Mouse (Mus musculus) limb, embryonic 13.5 days (tissue): ENCODE results near the gene Nectin2. TPM values are rescaled to one million over a fixed set of nuclear protein-coding genes. Genes with fewer than 3 reads are reported as not detected.
A peak's percentile ranks its signal among the peaks of the same experiment; 100 is the strongest.

Experiments used
- ATAC-seq: fragments of 200-750 bp; cut with Nextera tagmentation; 2 replicates; pipeline ENCODE4 v1.8.0; 2017; ENCODE audit warnings: low read depth, moderate number of reproducible peaks, moderate TSS enrichment; ENCODE audit not compliant: low FRiP score
- H3K27ac ChIP-seq: fragments of 300-500 bp; sonication (generic); 2 replicates; pipeline ENCODE4 v1.5.1; 2015; ENCODE audit warnings: inconsistent platforms, mild to moderate bottlenecking, moderate library complexity
- H3K27me3 ChIP-seq: fragments of 300-500 bp; sonication (generic); 2 replicates; pipeline ENCODE4 v1.6.1; 2015; ENCODE audit warnings: mild to moderate bottlenecking, inconsistent platforms
- H3K36me3 ChIP-seq: fragments of 300-500 bp; sonication (generic); 2 replicates; pipeline ENCODE4 v1.6.1; 2015; ENCODE audit warnings: inconsistent platforms, mild to moderate bottlenecking, moderate library complexity
- H3K4me1 ChIP-seq: fragments of 300-500 bp; sonication (generic); 2 replicates; pipeline ENCODE4 v1.6.1; 2015; ENCODE audit warnings: inconsistent platforms
- H3K4me2 ChIP-seq: fragments of 300-500 bp; sonication (generic); replicated peaks from 2 replicates; pipeline ENCODE4 v1.6.1; 2015; ENCODE audit warnings: inconsistent platforms, mild to moderate bottlenecking, moderate library complexity
- H3K4me3 ChIP-seq: fragments of 300-500 bp; sonication (generic); 2 replicates; pipeline ENCODE4 v1.5.1; 2015; ENCODE audit warnings: moderate library complexity, mild to moderate bottlenecking, inconsistent platforms
- H3K9ac ChIP-seq: fragments of 300-500 bp; sonication (generic); 2 replicates; pipeline ENCODE4 v1.6.1; 2015; ENCODE audit warnings: mild to moderate bottlenecking, inconsistent platforms
- H3K9me3 ChIP-seq: fragments of 300-500 bp; sonication (generic); 2 replicates; pipeline ENCODE4 v1.6.1; 2016; ENCODE audit warnings: inconsistent platforms
- WGBS: fragments of 180-500 bp; shearing (Covaris S2); methylation state at CpG from one replicate; pipeline ENCODE4 v1.1.7; 2015; 5-methylcytosine and 5-hydroxymethylcytosine counted together
- polyA plus RNA-seq: library from polyadenylated mRNA; unstranded; fragments of >200 nt; fragmentation: Nextera tagmentation; extraction: Ambion mirVana; gene quantifications from 2 replicates; pipeline ENCODE4 v1.2.1, GENCODE M21; 2015

Gene Nectin2
- polyA plus RNA-seq, 1 experiment from 2014 or later, result 88.7 TPM

- Histone ChIP-seq H3K4me3 (no peak overlapping the region), H3K4me2 (no peak overlapping the region), H3K9ac (no peak overlapping the region), H3K4me1 (peaks cover 6% of the 10 kb centered on the region), H3K36me3 (peaks cover 53% of the 10 kb centered on the region), H3K27me3 (0 out of 2 replicates have a peak, but pooled peaks cover 4% of the 10 kb centered on the region), H3K27ac (no peak overlapping the region), H3K9me3 (no peaks in the 10 kb centered on the region)
- ATAC-seq, result no peak
- 78% methylated on average over 13 of the region's 13 CpGs for WGBS
Observed at GRCm38 (mm10) chr7:19763829-19764477, 13.7 kb upstream of the Nectin2 start.

DNA sequence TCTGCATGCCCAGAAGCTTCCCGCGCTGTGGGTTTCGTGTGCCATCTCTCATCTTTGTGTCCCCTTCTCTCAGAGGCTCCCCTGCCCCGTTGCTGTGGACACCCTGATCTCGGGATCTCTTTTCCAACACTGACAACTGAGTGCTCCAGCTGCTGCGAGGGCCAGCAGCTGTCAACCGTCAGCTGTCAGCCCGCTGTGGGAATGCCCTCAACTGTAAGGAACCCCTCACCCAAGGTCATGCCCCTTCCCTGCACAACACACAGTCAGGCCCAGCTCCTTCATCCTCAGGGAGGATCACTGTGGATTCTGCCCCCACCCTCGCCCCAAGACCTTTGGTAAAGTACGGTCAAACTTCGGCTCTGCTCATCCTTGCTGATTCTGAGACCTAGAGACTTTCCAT is 12.0 kb upstream of the Nectin2 start:
- peak; percentile 75 for ATAC-seq
- H3K4me1 ChIP-seq, result no peaks in the 10 kb centered on the region
- H3K9me3 ChIP-seq, result no peaks in the 10 kb centered on the region
- no peak overlapping the region for H3K27ac ChIP-seq
- no peak overlapping the region for H3K9ac ChIP-seq
- WGBS, result 81% methylated on average over 11 of the region's 11 CpGs
- H3K27me3 ChIP-seq, result no peaks in the 10 kb centered on the region
- H3K36me3 ChIP-seq, result peaks cover 65% of the 10 kb centered on the region
- H3K4me3 ChIP-seq, result no peak overlapping the region
- no peak overlapping the region for H3K4me2 ChIP-seq

- Histone ChIP-seq H3K36me3 (peaks cover 55% of the 10 kb centered on the region), H3K9ac (no peak overlapping the region), H3K4me2 (no peak overlapping the region), H3K4me3 (no peak overlapping the region), H3K9me3 (no peaks in the 10 kb centered on the region), H3K27ac (no peak overlapping the region), H3K27me3 (no peaks in the 10 kb centered on the region), H3K4me1 (no peaks in the 10 kb centered on the region)
- 89% methylated on average over 13 of the region's 13 CpGs for WGBS
- ATAC-seq, result no peak
Observed at GRCm38 (mm10) chr7:19760021-19760420, 9.7 kb upstream of the Nectin2 start.

DNA sequence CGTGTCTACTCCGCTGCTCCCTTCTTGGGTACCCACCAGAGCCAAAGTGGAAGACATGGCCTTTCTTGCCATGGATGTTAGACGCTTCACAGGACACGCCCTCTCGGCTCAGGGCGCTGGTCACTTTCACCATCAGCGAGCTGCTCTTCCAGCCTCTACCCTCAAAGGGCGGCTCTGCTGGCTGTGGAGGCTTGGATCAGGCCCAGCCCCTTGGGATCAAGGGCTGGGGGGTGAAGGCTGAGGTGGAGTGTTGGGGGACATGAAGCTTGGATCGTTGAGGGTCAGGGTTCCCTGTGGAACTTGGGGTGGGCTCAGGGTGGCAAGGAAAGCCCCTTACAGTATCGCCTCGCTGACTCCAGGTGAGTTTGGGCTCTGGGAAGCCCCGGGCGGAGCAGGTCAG is 8.3 kb upstream of the Nectin2 start:
- H3K9me3 ChIP-seq, result no peaks in the 10 kb centered on the region
- no peaks in the 10 kb centered on the region for H3K4me1 ChIP-seq
- no peak overlapping the region for H3K4me3 ChIP-seq
- no peak overlapping the region for H3K9ac ChIP-seq
- no peak overlapping the region for H3K27ac ChIP-seq
- no peak for ATAC-seq
- 88% methylated on average over 13 of the region's 13 CpGs for WGBS
- H3K4me2 ChIP-seq, result no peak overlapping the region
- no peaks in the 10 kb centered on the region for H3K27me3 ChIP-seq
- peaks cover 42% of the 10 kb centered on the region for H3K36me3 ChIP-seq

DNA sequence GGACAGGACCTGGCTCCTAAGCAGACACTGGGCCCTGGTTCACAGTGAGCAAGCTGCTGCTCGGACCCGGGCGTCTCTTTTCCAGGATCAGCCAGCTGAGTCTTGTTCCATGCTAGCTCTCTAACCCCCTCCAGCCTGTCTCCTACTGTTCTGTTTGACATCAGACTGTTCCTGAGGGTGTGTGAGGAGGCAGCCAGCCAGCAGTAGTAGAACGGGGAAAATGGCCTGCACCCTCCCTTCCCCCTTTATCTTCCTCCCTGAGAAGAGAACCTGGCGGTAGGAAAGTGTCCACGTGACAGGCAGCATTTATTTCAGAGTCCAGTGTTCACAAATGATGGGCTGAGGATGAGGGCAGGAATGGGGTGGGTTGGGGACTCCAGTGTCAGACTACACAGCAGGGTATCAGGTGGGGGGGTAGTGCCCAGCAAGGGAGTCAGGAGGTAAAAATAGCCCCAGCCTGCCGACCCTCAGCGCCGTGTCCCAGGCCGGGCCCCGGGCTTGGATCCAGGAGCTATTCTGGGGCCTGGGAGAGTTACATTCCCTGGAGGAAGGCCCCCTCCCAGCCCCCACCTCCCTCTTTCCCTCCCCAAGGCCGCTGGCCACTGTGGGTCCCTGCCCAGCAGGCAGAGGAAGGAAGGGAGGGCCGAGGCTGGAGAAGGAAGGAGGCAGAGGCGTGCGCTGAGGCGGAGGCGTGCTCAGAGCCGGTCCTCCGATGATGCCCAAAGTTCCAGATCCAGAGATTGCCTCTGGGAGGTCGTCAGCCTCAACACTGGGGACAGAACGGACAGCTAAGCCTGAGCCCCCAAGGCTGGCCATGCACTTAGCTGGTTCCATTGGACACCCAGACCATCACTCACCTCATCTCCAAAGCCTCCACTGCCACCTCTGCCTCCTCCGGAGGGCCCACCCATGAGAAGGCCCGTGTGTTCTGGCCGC is 5.8 kb upstream of the Nectin2 start:
- 0 out of 2 replicates have a peak overlapping the region, but pooled peaks have one; percentile 8 for H3K9ac ChIP-seq
- no peaks in the 10 kb centered on the region for H3K4me1 ChIP-seq
- H3K9me3 ChIP-seq, result no peaks in the 10 kb centered on the region
- no peak overlapping the region; the same call in 1 of the 2 replicates for H3K27ac ChIP-seq
- ATAC-seq, result no peak
- 81% methylated on average over 23 of the region's 24 CpGs for WGBS
- H3K36me3 ChIP-seq, result peaks cover 24% of the 10 kb centered on the region
- no peak overlapping the region for H3K4me3 ChIP-seq
- no peak overlapping the region for H3K4me2 ChIP-seq
- no peaks in the 10 kb centered on the region for H3K27me3 ChIP-seq

- 88% methylated on average over 2 of the region's 2 CpGs for WGBS
- ATAC-seq, result no peak
- Histone ChIP-seq H3K4me3 (no peak overlapping the region), H3K27me3 (no peaks in the 10 kb centered on the region), H3K4me1 (peaks cover 7% of the 10 kb centered on the region; the same call in 1 of the 2 replicates), H3K4me2 (no peak overlapping the region), H3K9ac (no peak overlapping the region), H3K36me3 (peaks cover 21% of the 10 kb centered on the region), H3K9me3 (no peaks in the 10 kb centered on the region), H3K27ac (no peak overlapping the region)
Observed at GRCm38 (mm10) chr7:19755008-19755407, 4.7 kb upstream of the Nectin2 start.

GRCm38 (mm10) chr7:19754065-19754464 is 3.8 kb upstream of the Nectin2 start:
- Histone ChIP-seq H3K9ac (no peak overlapping the region), H3K4me2 (no peak overlapping the region), H3K4me3 (no peak overlapping the region), H3K4me1 (peaks cover 7% of the 10 kb centered on the region; the same call in 1 of the 2 replicates), H3K36me3 (peaks cover 14% of the 10 kb centered on the region), H3K27ac (no peak overlapping the region), H3K9me3 (no peaks in the 10 kb centered on the region), H3K27me3 (no peaks in the 10 kb centered on the region)
- 82% methylated on average over 1 of the region's 1 CpGs for WGBS
- ATAC-seq, result no peak

- WGBS, result 82% methylated on average over 7 of the region's 7 CpGs
- ATAC-seq, result no peak
- no peak overlapping the region for H3K27ac ChIP-seq
- H3K4me3 ChIP-seq, result no peak overlapping the region
- H3K36me3 ChIP-seq, result peaks cover 9% of the 10 kb centered on the region
- H3K9ac ChIP-seq, result no peak overlapping the region
- H3K27me3 ChIP-seq, result no peaks in the 10 kb centered on the region
- H3K9me3 ChIP-seq, result no peaks in the 10 kb centered on the region
- H3K4me2 ChIP-seq, result no peak overlapping the region
- H3K4me1 ChIP-seq, result peaks cover 7% of the 10 kb centered on the region; the same call in 1 of the 2 replicates
Observed at GRCm38 (mm10) chr7:19753587-19753986, 3.3 kb upstream of the Nectin2 start.

GRCm38 (mm10) chr7:19752652-19753051 is 2.4 kb upstream of the Nectin2 start:
- Histone ChIP-seq H3K4me1 (peaks cover 16% of the 10 kb centered on the region), H3K9me3 (no peaks in the 10 kb centered on the region), H3K27me3 (no peaks in the 10 kb centered on the region), H3K9ac (no peak overlapping the region), H3K27ac (no peak overlapping the region), H3K36me3 (no peaks in the 10 kb centered on the region; the same call in 1 of the 2 replicates), H3K4me3 (no peak overlapping the region), H3K4me2 (no peak overlapping the region)
- WGBS, result 72% methylated on average over 8 of the region's 8 CpGs
- ATAC-seq, result no peak

DNA sequence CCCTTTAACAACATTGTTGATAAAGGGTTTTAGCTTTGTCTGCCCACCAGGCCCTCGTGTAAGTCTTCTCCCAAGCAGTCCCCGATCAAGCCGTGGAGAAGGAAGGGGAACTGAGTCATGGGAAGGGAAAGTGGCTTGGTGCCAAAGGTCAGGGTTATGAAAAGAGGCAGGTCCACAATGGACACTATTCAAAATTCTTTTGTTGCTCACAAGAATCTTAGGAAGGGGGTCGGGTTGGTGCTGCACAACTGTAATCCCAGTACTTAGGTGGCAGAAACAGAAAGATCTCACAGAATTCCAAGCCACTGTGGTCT is 744 bp upstream of the Nectin2 start:
- Histone ChIP-seq H3K9ac (no peak overlapping the region), H3K4me2 (no peak overlapping the region; the same call in 1 of the 2 replicates), H3K27me3 (no peaks in the 10 kb centered on the region), H3K27ac (no peak overlapping the region), H3K4me1 (peaks cover 30% of the 10 kb centered on the region), H3K4me3 (no peak overlapping the region), H3K36me3 (no peaks in the 10 kb centered on the region), H3K9me3 (no peaks in the 10 kb centered on the region)
- no peak for ATAC-seq
- WGBS, result 63% methylated on average over 4 of the region's 4 CpGs

GRCm38 (mm10) chr7:19749389-19750216 is 680 bp downstream of the Nectin2 start:
- Histone ChIP-seq H3K4me3 (peak overlapping the region; percentile 84), H3K27me3 (no peaks in the 10 kb centered on the region), H3K27ac (peak overlapping the region; percentile 89), H3K4me1 (peaks cover 44% of the 10 kb centered on the region), H3K9ac (peak overlapping the region; percentile 92), H3K36me3 (peaks cover 2% of the 10 kb centered on the region; the same call in 1 of the 2 replicates), H3K9me3 (no peaks in the 10 kb centered on the region), H3K4me2 (peak overlapping the region; percentile 85)
- peak; percentile 94 for ATAC-seq
- WGBS, result under 1% methylated on average over 45 of the region's 46 CpGs
